Mouse (Mus musculus): Measurements from ENCODE around the gene Mlc1. TPM values are rescaled to one million over a fixed set of nuclear protein-coding genes. Genes with fewer than 3 reads are reported as not detected.

Gene Mlc1
- polyA plus RNA-seq, 1 experiment from 2014 or later, result 8.1 TPM

- H3K27ac ChIP-seq, result peak overlapping the region; percentile 76
- H3K9me3 ChIP-seq, result no peaks in the 10 kb centered on the region; the same call in 1 of the 2 replicates
- no peak overlapping the region for H3K4me3 ChIP-seq (replicated peaks)
- H3K36me3 ChIP-seq, result no peaks in the 10 kb centered on the region
- WGBS, result 6% methylated on average over 3 of the region's 3 CpGs
- H3K4me1 ChIP-seq (replicated peaks), result peaks cover 17% of the 10 kb centered on the region
- ATAC-seq, result peak; percentile 90
- no peak overlapping the region for H3K9ac ChIP-seq (replicated peaks)
- H3K4me2 ChIP-seq (replicated peaks), result no peak overlapping the region
- H3K27me3 ChIP-seq, result peaks cover 2% of the 10 kb centered on the region
Observed at GRCm38 (mm10) chr15:88979138-88979446, 285 bp upstream of the Mlc1 start.

DNA sequence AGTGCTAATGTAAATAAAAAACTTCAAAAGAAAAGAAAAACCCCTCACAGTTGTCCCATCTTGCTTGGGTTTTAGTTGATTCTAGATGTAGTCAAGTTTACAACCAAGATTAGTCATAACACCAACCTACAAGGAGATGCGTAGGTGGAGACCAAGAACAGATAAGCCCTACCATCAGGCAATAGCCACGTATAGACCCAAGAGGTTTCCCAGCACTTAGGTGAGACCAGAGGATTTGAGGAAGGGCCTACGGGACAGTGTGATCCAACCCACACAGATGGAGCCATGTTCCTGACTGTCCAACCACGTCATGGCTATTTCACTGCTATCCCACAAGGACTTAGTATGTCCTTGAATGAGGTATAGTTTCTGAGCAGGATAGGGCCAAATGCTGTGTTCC is 6.5 kb downstream of the Mlc1 start:
- Histone ChIP-seq H3K4me3 (replicated peaks) (no peak overlapping the region), H3K9me3 (no peaks in the 10 kb centered on the region), H3K27ac (no peak overlapping the region), H3K9ac (replicated peaks) (no peak overlapping the region), H3K36me3 (no peaks in the 10 kb centered on the region), H3K4me2 (replicated peaks) (no peak overlapping the region), H3K27me3 (no peaks in the 10 kb centered on the region; the same call in 1 of the 2 replicates), H3K4me1 (replicated peaks) (no peaks in the 10 kb centered on the region)
- 93% methylated on average over 4 of the region's 4 CpGs for WGBS
- no peak for ATAC-seq

GRCm38 (mm10) chr15:88964070-88964578 is 14.7 kb downstream of the Mlc1 start:
- no peak overlapping the region for H3K9ac ChIP-seq (replicated peaks)
- 87% methylated on average over 2 of the region's 2 CpGs for WGBS

DNA sequence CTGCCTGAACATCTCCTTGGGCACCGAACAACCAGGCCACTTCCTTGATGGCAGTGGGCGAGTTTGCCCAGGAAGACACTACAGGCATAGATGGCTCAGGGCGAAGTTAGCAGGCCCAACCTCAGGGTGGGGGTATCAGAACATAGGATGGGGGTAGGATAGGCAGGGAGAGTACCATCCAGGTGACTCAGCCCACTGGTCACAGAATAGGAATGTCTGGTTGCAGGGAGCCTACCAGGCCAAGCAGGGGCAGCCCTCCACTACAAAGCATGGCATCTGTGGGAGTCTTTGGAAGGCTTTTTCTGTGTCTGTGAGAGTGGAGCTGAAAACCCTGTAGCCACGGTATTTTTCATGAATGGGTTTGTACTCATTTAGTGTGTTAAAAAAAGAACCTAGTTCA is 21.3 kb downstream of the Mlc1 start:
- H3K4me1 ChIP-seq (replicated peaks), result peaks cover 13% of the 10 kb centered on the region
- ATAC-seq, result no peak
- no peak overlapping the region for H3K4me3 ChIP-seq (replicated peaks)
- H3K4me2 ChIP-seq (replicated peaks), result no peak overlapping the region
- H3K9ac ChIP-seq (replicated peaks), result no peak overlapping the region
- H3K27ac ChIP-seq, result no peak overlapping the region
- H3K27me3 ChIP-seq, result peaks cover 32% of the 10 kb centered on the region
- H3K9me3 ChIP-seq, result no peaks in the 10 kb centered on the region
- H3K36me3 ChIP-seq, result no peaks in the 10 kb centered on the region
- WGBS, result 84% methylated on average over 4 of the region's 4 CpGs

More at GRCm38 (mm10) chr15:88964070-88964578, 14.7 kb downstream of the Mlc1 start:
- Histone ChIP-seq H3K4me3 (replicated peaks) (no peak overlapping the region), H3K9me3 (no peaks in the 10 kb centered on the region), H3K27ac (no peak overlapping the region), H3K36me3 (no peaks in the 10 kb centered on the region), H3K4me2 (replicated peaks) (no peak overlapping the region), H3K4me1 (replicated peaks) (peaks cover 4% of the 10 kb centered on the region; the same call in 1 of the 2 replicates), H3K27me3 (no peaks in the 10 kb centered on the region)
- ATAC-seq, result no peak

- ATAC-seq, result no peak
- H3K4me3 ChIP-seq (replicated peaks), result no peak overlapping the region
- no peaks in the 10 kb centered on the region for H3K9me3 ChIP-seq
- H3K27ac ChIP-seq, result no peak overlapping the region
- H3K36me3 ChIP-seq, result no peaks in the 10 kb centered on the region
- H3K9ac ChIP-seq (replicated peaks), result no peak overlapping the region
- 80% methylated on average over 6 of the region's 6 CpGs for WGBS
- no peak overlapping the region for H3K4me2 ChIP-seq (replicated peaks)
- peaks cover 13% of the 10 kb centered on the region for H3K4me1 ChIP-seq (replicated peaks)
- peaks cover 32% of the 10 kb centered on the region for H3K27me3 ChIP-seq
Observed at GRCm38 (mm10) chr15:88955342-88955741, 23.5 kb downstream of the Mlc1 start.

- no peak within 1 kb of the TSS for H3K27ac ChIP-seq
Observed at GRCm38 (mm10) chr15:88954368-88955072, 24.3 kb downstream of the Mlc1 start, which contains the start of gene Ttll8. Ttll8 (minus strand) TSS chr15:88954418.

GRCm38 (mm10) chr15:88951246-88951645 is 27.6 kb downstream of the Mlc1 start:
- Histone ChIP-seq H3K4me3 (replicated peaks) (no peak overlapping the region), H3K9ac (replicated peaks) (no peak overlapping the region), H3K9me3 (no peaks in the 10 kb centered on the region), H3K4me2 (replicated peaks) (no peak overlapping the region), H3K27me3 (peaks cover 31% of the 10 kb centered on the region), H3K27ac (no peak overlapping the region), H3K36me3 (no peaks in the 10 kb centered on the region), H3K4me1 (replicated peaks) (peaks cover 10% of the 10 kb centered on the region)
- 88% methylated on average over 4 of the region's 4 CpGs for WGBS
- ATAC-seq, result no peak

More at GRCm38 (mm10) chr15:88954368-88955072, 24.3 kb downstream of the Mlc1 start, which contains the start of gene Ttll8:
- H3K4me2 ChIP-seq (replicated peaks), result peak within 1 kb of the TSS; percentile 92
- no peaks in the 10 kb centered on the region for H3K9me3 ChIP-seq
- peaks cover 13% of the 10 kb centered on the region for H3K4me1 ChIP-seq (replicated peaks)
- peak; percentile 91 for ATAC-seq
- no peaks in the 10 kb centered on the region for H3K36me3 ChIP-seq
- peak within 1 kb of the TSS; percentile 47 for H3K4me3 ChIP-seq (replicated peaks)
- H3K9ac ChIP-seq (replicated peaks), result peak within 1 kb of the TSS; percentile 70
- WGBS, result 3% methylated on average over 53 of the region's 53 CpGs
- H3K27me3 ChIP-seq, result peaks cover 32% of the 10 kb centered on the region

- H3K9ac ChIP-seq (replicated peaks), result no peak overlapping the region
- H3K4me2 ChIP-seq (replicated peaks), result no peak overlapping the region
- no peak overlapping the region for H3K27ac ChIP-seq
- H3K9me3 ChIP-seq, result no peaks in the 10 kb centered on the region
- no peaks in the 10 kb centered on the region for H3K27me3 ChIP-seq
- H3K36me3 ChIP-seq, result no peaks in the 10 kb centered on the region
- no peaks in the 10 kb centered on the region for H3K4me1 ChIP-seq (replicated peaks)
- ATAC-seq, result no peak
- no peak overlapping the region for H3K4me3 ChIP-seq (replicated peaks)
- 62% methylated on average over 6 of the region's 6 CpGs for WGBS
Observed at GRCm38 (mm10) chr15:88946851-88947250, 32.0 kb downstream of the Mlc1 start.

DNA sequence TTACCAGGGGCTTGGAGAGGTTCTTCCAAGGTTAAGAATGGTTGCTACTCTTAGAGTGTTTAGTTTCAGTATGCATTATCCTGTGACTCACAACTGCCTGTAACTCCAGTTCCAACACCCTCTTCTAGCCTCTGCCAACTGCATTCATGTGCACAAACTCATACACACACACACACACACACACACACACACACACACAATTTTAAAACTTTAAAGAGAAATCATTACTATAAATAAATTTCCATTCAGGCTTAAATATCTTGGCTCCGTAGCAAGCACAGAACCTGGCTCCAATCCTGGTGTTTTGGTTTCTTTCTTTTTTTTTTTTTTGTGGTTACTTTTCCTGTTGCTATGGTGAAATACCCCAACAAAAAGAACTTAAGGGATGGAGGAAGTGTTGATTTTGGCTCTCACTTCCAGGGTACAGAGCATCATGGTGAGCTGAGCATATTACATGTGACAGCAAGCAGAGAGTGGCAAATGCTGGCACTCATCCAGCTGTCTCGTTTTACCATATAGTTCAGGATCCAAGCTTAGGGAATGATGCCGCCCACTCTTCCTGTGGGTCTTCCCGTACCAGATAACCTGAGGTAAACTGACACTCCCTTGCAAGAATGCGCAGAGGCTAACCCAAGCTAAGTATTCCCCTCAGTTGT is 34.8 kb downstream of the Mlc1 start:
- WGBS, result 89% methylated on average over 5 of the region's 5 CpGs
- Histone ChIP-seq H3K36me3 (no peaks in the 10 kb centered on the region), H3K27me3 (no peaks in the 10 kb centered on the region), H3K4me3 (replicated peaks) (no peak overlapping the region), H3K9me3 (no peaks in the 10 kb centered on the region), H3K4me1 (replicated peaks) (no peaks in the 10 kb centered on the region), H3K4me2 (replicated peaks) (no peak overlapping the region), H3K27ac (no peak overlapping the region), H3K9ac (replicated peaks) (no peak overlapping the region)
- no peak for ATAC-seq

DNA sequence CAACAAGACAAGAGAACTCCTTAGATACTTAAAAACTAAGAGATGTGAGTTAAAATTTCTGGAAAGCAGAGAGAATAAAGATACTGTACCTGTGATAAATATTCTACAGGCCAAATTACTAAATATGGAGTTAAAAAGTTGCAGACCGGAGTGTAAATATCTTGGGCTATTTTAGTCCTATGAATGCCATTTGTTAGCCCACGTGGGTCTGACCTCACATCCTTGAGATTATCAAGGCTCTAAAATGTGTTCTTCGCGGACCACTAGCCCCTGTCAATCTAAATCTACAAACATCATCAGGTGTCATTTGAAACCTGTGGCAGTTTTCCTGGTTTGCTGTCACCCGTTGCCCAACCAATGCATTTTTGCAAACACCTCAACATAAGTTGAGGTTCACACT is 36.0 kb downstream of the Mlc1 start:
- ATAC-seq, result no peak
- Histone ChIP-seq H3K4me3 (replicated peaks) (no peak overlapping the region), H3K4me2 (replicated peaks) (no peak overlapping the region), H3K9me3 (no peaks in the 10 kb centered on the region), H3K27me3 (no peaks in the 10 kb centered on the region), H3K9ac (replicated peaks) (no peak overlapping the region), H3K27ac (no peak overlapping the region), H3K36me3 (no peaks in the 10 kb centered on the region), H3K4me1 (replicated peaks) (no peaks in the 10 kb centered on the region)
- 88% methylated on average over 5 of the region's 5 CpGs for WGBS

DNA sequence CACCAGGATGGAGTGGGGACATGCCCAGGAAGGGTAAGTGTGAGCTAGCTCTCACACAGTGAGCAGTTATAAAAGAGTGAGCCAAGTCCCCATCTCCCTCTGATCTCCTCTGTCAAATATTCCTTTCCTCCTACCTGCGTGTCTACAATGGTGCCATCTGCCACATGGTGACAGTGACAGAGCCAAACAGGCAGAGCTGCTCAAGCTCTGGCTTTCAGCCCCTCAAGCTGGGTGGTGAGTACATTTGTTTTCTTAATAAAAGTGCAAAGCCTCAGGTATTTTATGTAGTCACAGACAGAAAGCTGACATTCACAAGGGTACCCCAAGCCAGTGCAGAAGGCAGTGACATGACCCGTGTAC is 41.5 kb downstream of the Mlc1 start:
- ATAC-seq, result no peak
- WGBS, result 86% methylated on average over 2 of the region's 2 CpGs

GRCm38 (mm10) chr15:88936619-88937290 is 42.1 kb downstream of the Mlc1 start:
- no peak overlapping the region for H3K9ac ChIP-seq (replicated peaks)
- H3K4me2 ChIP-seq (replicated peaks), result no peak overlapping the region
- 72% methylated on average over 6 of the region's 6 CpGs for WGBS
- no peak overlapping the region for H3K27ac ChIP-seq
- H3K27me3 ChIP-seq, result no peaks in the 10 kb centered on the region
- no peak for ATAC-seq
- H3K4me1 ChIP-seq (replicated peaks), result no peaks in the 10 kb centered on the region
- no peaks in the 10 kb centered on the region for H3K36me3 ChIP-seq
- no peak overlapping the region for H3K4me3 ChIP-seq (replicated peaks)
- no peaks in the 10 kb centered on the region for H3K9me3 ChIP-seq

More for the DNA sequence above, 41.5 kb downstream of the Mlc1 start:
- Histone ChIP-seq H3K27me3 (no peaks in the 10 kb centered on the region), H3K4me3 (replicated peaks) (no peak overlapping the region), H3K9ac (replicated peaks) (no peak overlapping the region), H3K9me3 (no peaks in the 10 kb centered on the region), H3K27ac (no peak overlapping the region), H3K36me3 (no peaks in the 10 kb centered on the region), H3K4me2 (replicated peaks) (no peak overlapping the region), H3K4me1 (replicated peaks) (no peaks in the 10 kb centered on the region)

All from midbrain, embryonic 13.5 days (tissue).